Mouse (Mus musculus) cerebral cortex, adult 2 months (tissue): ENCODE results near the gene Cdc42ep4.

Source experiments
- WGBS: fragments of 180-500 bp; shearing (Covaris S2); methylation state at CpG from one replicate; pipeline ENCODE4 v1.1.7; 2018; 5-methylcytosine and 5-hydroxymethylcytosine counted together

The Cdc42ep4 gene

DNA sequence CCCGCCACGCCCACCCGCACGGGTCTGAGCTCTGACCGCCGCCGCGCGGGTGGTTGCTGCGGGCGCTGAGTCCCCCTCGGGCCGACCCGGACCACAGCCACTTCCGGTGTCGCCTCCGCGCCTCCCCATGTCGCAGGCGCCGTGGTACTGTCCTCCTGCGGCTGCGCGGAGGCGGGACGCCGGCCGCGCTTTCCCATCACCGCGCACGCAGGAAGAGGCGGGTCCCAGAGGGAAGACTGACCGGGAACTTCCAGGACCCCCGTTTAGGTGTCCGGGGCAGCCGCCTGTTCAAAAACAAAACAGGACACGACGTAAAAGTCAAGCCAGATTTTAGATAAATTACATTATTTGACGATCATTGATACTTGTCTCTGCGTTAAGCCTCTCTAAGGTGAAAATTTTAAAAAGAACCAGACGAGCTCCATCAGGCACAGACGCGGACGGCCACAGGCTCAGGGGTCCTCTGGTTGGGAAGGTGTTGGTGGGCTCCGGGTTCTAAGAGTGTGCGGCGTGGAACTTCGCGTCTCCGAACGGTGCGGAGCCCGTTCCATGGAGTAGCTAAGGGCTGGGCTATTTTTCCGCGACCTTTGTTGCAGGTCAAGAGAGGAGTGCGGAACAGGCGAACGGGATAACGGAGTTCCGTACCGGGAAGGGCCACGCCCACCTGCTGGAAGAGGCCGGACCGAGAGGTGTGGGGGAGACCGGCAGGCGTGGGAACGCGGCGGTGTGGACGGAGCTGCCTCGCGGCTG lies 67.5 kb downstream of the Cdc42ep4 start, which contains the start of the genes Fam104a and D11Wsu47e:
Fam104a (minus strand) TSS at position 199 of the 750 bp plus-strand sequence.
D11Wsu47e (plus strand) TSS at position 456 of the 750 bp plus-strand sequence.
- WGBS, result under 1% methylated on average over 73 of the region's 73 CpGs

DNA sequence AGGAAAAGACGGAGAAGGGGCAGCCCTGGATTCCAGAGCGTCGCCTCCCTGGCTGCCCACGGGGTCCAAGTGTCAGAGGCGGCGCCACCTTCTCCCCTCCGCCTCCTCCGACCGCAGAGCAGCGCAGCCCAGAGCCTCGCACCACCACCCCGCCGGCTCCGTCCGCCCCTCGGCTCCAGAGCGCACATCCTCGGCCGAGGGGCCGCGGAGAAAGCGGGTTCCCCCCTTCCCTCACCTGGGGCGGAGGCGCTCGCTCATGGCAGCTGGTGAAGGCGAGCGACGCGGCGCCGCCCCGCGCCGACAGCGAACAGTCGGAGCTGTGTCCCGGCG lies 68.1 kb downstream of the Cdc42ep4 start:
- under 1% methylated on average over 38 of the region's 38 CpGs for WGBS

DNA sequence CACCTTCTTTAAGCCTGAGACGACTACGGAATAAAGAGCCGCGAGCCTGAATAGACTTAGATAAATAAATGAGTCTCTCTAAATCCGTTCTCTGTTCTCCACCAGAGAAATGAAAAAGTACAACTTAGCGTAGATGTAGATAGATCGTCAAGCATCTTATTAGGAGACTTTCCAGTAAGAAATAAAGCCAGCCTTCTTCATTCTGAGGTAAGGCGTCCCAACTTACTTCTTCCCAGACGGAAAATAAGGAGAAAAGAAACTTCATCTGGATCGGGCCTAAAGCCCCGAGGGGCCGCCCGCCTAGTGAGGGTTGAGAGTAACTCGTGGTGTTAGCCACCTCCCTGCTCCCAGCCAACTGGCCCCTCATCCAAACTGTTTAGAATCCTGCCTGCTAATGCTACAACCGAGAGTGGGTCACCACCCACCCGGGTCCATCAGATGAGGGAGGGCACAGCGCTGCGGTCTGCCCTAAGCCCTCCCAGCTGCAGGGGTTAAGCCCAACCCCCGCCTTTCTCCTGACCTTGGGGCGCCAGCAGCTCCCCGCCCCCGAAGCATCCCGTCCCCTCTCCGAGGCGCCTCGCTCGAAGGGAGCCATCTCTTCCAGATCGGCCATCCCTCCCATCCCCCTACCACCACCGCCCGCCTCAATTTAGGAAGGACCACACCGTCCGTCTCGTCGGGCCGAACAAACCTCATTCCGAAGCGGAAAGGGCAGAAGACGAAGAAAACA lies 68.6 kb downstream of the Cdc42ep4 start:
- under 1% methylated on average over 38 of the region's 38 CpGs for WGBS

DNA sequence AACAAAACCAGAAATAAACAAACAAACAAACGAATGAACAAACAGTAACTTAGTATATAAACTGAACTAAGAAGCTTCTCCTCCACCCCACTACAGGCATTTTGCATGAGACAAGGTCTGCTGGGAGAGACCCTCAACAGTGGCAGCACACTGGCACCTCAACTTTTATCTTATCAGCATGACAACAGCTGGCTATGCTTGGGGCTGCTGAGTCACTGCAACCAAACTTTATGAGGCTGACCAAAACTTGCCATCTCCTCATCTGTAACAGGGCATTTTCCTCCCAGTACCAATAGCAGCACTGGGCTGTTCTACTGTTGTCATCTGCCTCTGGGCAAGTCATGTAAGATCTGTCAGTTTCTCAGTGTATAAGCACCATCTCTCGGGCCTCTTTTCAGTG lies 70.7 kb downstream of the Cdc42ep4 start:
- 85% methylated on average over 2 of the region's 2 CpGs for WGBS

DNA sequence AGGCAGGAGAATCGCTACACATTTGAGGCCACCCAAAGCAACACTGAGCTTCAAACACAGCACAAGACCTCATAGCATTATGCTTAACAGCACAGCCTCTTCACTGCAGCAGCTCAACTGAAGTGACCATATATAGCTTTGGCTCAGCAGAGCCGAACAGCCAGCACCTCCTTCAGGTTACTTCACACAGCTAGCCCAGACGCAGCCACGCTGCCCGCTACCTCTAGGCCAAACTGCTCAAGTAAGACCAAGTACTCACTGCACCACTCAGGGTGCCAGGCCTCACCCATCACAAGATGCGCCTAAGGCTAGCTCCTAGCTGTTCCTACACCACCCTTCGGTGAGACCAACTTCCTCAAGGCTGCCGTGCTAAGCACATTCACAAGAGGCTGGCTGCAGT lies 73.3 kb downstream of the Cdc42ep4 start:
- WGBS, result 56% methylated on average over 8 of the region's 8 CpGs

DNA sequence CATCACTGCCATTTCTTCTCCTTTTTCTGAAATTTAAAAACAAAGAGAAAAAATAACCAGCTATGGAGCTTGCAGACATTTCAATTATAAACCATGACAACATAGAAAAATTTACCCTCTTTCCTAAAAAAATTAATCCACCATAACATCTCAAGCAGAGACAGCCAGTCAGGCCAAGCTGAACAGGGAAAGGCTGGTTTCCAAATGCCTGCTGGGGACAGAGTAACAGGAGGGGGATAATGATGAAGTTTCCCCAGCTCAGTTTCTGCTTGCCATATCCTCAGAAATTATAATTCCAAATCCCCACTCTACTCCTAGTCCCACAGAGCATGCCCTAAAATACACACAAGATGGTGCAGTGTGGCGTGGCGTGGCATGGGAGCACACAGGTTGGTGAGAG lies 74.3 kb downstream of the Cdc42ep4 start:
- 90% methylated on average over 2 of the region's 2 CpGs for WGBS
